Mouse (Mus musculus): ENCODE data around the gene Nlrp10.

- no peak for TF ChIP-seq CTCF (IDR thresholded peaks at IDR 0.05; ENCODE audit: insufficient read depth, low read depth, low read length)
- TF ChIP-seq POLR2A (IDR thresholded peaks at IDR 0.05; ENCODE audit: insufficient read depth, low read depth, low read length), result no peak
Measured at GRCm38 (mm10) chr7:108928280-108929188, 1.4 kb downstream of the Nlrp10 start.

All from olfactory bulb, adult 2 months (tissue).